Mouse (Mus musculus): Measurements from ENCODE around the gene Gm7544. TPM values are rescaled to one million over a fixed set of nuclear protein-coding genes. Genes with fewer than 3 reads are reported as not detected.
"Not testable (repeated sequence)": the region's sequence is repeated elsewhere in the genome, so short reads cannot be mapped to it uniquely, and the experiment has no call there.

Gm7544 gene
- polyA plus RNA-seq, 1 experiment from 2014 or later: not detected

DNA sequence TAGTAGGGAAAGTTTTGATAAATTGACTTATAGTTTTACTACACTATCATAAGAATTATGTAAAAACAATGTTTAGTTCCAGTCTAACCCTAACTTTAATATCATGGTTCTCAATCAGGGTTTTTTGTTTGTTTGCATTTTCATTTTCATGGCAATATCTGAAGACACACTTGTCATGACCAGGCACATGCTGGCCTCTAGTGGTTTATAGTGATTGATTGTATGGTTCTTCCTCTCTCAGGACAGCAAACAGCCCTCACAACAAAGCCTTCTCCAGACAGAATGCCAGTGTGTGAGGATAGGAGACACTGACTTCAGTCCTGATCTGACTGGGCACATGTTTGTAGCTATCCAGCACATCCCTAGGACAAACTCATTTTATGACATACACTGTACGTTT, 17.4 kb upstream of the Gm7544 start:
- no peak overlapping the region for H3K9ac ChIP-seq
- no peaks in the 10 kb centered on the region for H3K4me1 ChIP-seq

DNA sequence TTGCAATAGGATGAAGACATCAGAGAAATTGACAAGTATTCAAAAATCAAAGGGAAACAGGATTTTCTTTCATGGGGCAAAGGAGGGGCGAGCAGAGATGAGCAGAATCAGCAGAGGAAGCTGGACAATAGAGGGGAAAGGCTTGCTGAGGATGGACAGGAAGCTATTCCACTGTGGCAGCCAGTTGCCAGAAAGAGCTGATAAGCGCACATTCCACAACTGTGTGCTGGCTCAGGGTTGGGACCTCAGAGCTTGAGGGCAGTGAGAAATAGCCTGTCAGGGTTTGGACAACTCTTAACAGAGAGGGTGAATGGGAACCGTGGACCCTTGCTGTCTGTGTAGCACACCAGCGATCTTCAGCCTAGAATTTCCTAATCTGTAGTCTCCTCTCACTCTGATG, 16.2 kb upstream of the Gm7544 start:
- Histone ChIP-seq H3K4me3 (no peak overlapping the region), H3K9me3 (no peaks in the 10 kb centered on the region), H3K36me3 (no peaks in the 10 kb centered on the region), H3K27me3 (no peaks in the 10 kb centered on the region), H3K9ac (no peak overlapping the region), H3K4me2 (no peak overlapping the region), H3K4me1 (no peaks in the 10 kb centered on the region), H3K27ac (no peak overlapping the region)
- 63% methylated on average over 4 of the region's 4 CpGs for WGBS
- no peak for ATAC-seq (ENCODE audit: insufficient number of reproducible peaks, insufficient read depth, low FRiP score, low TSS enrichment, low read depth)

More for the DNA sequence above, 17.4 kb upstream of the Gm7544 start:
- Histone ChIP-seq H3K27me3 (no peaks in the 10 kb centered on the region), H3K4me3 (no peak overlapping the region), H3K36me3 (no peaks in the 10 kb centered on the region), H3K4me2 (no peak overlapping the region), H3K27ac (no peak overlapping the region), H3K9me3 (no peaks in the 10 kb centered on the region)
- ATAC-seq (ENCODE audit: insufficient number of reproducible peaks, insufficient read depth, low FRiP score, low TSS enrichment, low read depth): no peak
- WGBS: 90% methylated on average over 1 of the region's 1 CpGs

DNA sequence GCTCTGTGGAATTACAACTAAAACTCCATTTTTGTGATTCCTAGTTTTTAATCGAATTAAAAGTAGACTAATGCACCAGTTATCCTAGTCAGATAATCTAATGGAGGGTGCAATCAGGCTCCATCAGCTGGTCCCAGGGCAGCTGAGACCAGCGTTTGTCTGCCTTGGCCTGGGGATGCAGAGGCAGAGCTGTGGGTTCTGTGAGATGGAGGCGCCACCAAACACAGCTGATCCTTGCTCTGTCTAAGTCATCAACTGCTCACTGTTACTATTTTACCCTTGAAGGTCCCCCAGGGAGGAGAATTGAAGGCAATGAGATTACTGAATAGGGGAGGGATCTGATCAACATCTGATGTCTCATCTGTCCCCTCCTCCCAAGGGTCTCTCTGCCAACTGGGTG, 10.6 kb upstream of the Gm7544 start:
- Histone ChIP-seq H3K9me3 (no peaks in the 10 kb centered on the region), H3K4me3 (no peak overlapping the region), H3K27me3 (no peaks in the 10 kb centered on the region), H3K9ac (no peak overlapping the region), H3K27ac (no peak overlapping the region), H3K36me3 (no peaks in the 10 kb centered on the region), H3K4me1 (no peaks in the 10 kb centered on the region), H3K4me2 (no peak overlapping the region)
- WGBS: 66% methylated on average over 3 of the region's 3 CpGs
- no peak for ATAC-seq (ENCODE audit: insufficient number of reproducible peaks, insufficient read depth, low FRiP score, low TSS enrichment, low read depth)

DNA sequence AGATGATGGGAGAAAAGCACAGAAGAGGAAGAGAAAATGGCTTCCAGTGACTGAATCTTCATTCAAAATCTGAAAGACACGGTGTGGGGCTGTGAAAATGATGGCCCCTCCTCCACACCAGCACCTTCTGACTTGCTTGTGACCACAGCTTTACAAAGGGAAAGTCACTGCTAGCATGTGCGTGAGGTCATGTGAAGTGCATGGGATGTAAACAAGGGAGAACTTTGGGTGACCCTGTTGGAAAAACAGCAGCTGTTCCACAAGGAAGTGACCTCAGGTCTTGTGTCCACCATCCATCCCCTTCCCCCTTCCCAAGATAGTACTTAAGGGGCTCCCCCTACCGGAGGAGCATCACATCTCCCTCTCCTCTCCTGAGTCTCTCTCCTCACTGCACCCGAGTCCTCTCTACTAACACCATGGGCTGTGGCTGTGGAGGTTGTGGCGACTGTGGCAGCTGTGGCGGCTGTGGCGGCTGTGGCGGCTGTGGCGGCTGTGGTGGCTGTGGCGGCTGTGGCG, 4.1 kb upstream of the Gm7544 start, which contains the start of gene Gm47955:
Gene Gm47955 (plus strand): TSS at position 417 of the 516 bp plus-strand sequence.
- WGBS: 92% methylated on average over 11 of the region's 11 CpGs
- no peak for ATAC-seq (ENCODE audit: insufficient number of reproducible peaks, insufficient read depth, low FRiP score, low TSS enrichment, low read depth)
- no peaks in the 10 kb centered on the region for H3K27me3 ChIP-seq
- H3K4me3 ChIP-seq: no peak within 1 kb of the TSS
- H3K4me2 ChIP-seq: no peak within 1 kb of the TSS
- H3K4me1 ChIP-seq: no peaks in the 10 kb centered on the region
- no peak within 1 kb of the TSS for H3K9ac ChIP-seq
- no peak within 1 kb of the TSS for H3K27ac ChIP-seq
- H3K36me3 ChIP-seq: no peaks in the 10 kb centered on the region
- H3K9me3 ChIP-seq: no peaks in the 10 kb centered on the region

DNA sequence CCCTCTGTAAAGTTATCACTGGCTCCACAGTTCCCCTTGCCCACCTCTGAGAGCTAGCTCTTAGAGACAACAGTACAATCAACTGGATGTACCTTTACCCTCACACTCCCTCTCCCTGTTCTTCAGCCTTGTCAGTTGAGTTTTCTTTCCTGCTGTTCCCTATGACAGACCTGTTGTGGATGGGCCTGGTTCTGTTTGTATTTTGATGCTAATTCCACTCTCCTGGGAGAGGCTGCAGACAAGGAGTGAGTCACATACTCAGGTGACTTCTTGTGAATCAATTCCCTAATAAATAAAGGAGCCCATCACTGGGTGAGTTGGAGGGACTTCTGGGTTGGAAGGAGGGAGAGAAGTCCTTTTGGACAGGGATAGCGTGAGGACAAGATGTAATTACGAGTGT, 7.2 kb downstream of the Gm7544 start:
- no peaks in the 10 kb centered on the region for H3K4me1 ChIP-seq
- no peaks in the 10 kb centered on the region for H3K27me3 ChIP-seq
- no peak overlapping the region for H3K4me3 ChIP-seq
- H3K36me3 ChIP-seq: no peaks in the 10 kb centered on the region
- no peak for ATAC-seq (ENCODE audit: insufficient number of reproducible peaks, insufficient read depth, low FRiP score, low TSS enrichment, low read depth)
- no peak overlapping the region for H3K27ac ChIP-seq
- no peak overlapping the region for H3K4me2 ChIP-seq
- no peaks in the 10 kb centered on the region for H3K9me3 ChIP-seq
- no peak overlapping the region for H3K9ac ChIP-seq
- 88% methylated on average over 2 of the region's 2 CpGs for WGBS

DNA sequence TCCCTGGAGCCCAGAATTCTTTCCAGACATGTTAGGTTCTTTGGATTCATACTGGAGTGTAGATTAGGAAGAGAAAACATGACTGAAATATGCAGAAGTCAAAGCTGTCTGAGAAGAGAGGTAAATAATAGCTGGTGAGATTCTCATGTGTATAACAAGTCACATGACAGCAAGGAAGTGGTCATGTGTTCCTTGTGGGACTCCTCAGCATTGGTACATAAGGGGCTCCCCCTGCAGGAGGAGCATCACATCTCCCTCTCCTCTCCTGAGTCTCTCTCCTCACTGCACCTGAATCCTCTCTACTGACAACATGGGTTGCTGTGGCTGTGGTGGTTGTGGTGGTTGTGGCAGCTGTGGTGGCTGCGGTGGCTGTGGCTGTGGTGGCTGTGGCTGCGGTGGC, 9.8 kb downstream of the Gm7544 start:
- not testable (repeated sequence) for H3K9me3 ChIP-seq

DNA sequence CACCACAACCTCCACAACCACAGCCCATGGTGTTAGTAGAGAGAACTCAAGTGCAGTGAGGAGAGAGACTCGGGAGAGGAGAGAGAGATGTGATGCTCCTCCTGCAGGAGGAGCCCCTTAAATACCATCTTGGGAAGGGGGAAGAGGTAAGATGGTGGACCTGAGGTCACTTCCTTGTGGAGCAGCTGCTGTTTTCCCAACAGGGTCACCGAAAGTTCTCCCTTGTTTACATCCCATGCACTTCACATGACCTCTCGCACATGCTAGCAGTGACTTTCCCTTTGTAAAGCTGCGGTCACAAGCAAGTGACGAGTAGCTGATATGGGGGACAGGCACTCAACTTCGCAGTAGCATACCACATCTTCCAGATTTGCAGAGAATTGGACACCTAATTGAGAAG, 12.5 kb downstream of the Gm7544 start, which contains the start of gene A030003K21Rik:
Gene A030003K21Rik (minus strand): TSS at position 94 of the 400 bp plus-strand sequence.
- no CpG with 5 or more reads among the region's 6 CpGs for WGBS

More for the DNA sequence above, 9.8 kb downstream of the Gm7544 start:
- not testable (repeated sequence) for H3K4me2 ChIP-seq; H3K27ac ChIP-seq; ATAC-seq (ENCODE audit: insufficient number of reproducible peaks, insufficient read depth, low FRiP score, low TSS enrichment, low read depth); H3K27me3 ChIP-seq; H3K4me1 ChIP-seq; H3K36me3 ChIP-seq; H3K4me3 ChIP-seq; H3K9ac ChIP-seq
- 95% methylated on average over 2 of the region's 2 CpGs for WGBS

DNA sequence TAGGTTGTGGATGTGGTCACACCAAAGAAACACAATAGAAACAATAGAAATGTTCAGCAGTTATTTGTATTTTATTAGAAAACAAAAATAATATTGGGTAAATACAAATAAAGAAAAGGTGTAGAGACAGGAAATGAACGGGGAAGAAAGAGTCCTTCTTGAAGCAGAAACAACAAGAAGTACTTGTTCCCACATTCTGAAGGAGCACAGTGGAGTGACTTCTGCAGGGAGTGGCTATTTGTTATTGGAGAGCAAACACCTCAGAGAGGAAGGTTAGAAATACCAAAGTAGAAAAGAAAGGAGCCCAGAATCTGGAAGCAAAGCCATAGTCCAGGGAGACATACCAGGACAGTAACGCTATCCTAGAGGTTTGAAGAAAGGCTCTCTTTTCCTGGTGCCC, 13.3 kb downstream of the Gm7544 start:
- H3K9me3 ChIP-seq; H3K4me3 ChIP-seq; ATAC-seq (ENCODE audit: insufficient number of reproducible peaks, insufficient read depth, low FRiP score, low TSS enrichment, low read depth); H3K4me1 ChIP-seq; H3K9ac ChIP-seq; H3K36me3 ChIP-seq; H3K27ac ChIP-seq; H3K27me3 ChIP-seq; H3K4me2 ChIP-seq: not testable (repeated sequence)
- WGBS: 82% methylated on average over 1 of the region's 2 CpGs

More for the DNA sequence above, 12.5 kb downstream of the Gm7544 start, which contains the start of gene A030003K21Rik:
- not testable (repeated sequence) for H3K4me1 ChIP-seq; H3K4me2 ChIP-seq; H3K4me3 ChIP-seq; ATAC-seq (ENCODE audit: insufficient number of reproducible peaks, insufficient read depth, low FRiP score, low TSS enrichment, low read depth); H3K9ac ChIP-seq; H3K27me3 ChIP-seq; H3K36me3 ChIP-seq; H3K27ac ChIP-seq; H3K9me3 ChIP-seq

DNA sequence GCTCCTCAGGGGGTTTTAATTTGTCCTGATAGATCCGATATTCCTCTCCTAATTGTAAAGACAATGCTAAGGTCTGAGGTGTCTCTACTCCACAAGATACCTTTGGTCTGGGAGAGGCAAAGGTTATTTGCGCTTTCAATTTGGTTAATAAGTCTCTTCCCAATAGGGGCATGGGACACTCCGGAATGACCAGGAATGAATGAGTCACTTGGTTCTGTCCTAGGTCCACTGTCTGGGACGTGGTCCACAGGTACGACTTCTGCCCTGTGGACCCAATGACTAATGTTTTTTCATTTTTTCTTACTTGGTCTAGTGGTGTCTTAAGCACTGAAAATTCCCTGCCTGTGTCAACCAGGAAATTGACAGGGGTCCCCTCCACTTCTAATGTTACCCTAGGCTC, 17.1 kb downstream of the Gm7544 start:
- H3K4me1 ChIP-seq: no peaks in the 10 kb centered on the region
- 93% methylated on average over 5 of the region's 5 CpGs for WGBS

DNA sequence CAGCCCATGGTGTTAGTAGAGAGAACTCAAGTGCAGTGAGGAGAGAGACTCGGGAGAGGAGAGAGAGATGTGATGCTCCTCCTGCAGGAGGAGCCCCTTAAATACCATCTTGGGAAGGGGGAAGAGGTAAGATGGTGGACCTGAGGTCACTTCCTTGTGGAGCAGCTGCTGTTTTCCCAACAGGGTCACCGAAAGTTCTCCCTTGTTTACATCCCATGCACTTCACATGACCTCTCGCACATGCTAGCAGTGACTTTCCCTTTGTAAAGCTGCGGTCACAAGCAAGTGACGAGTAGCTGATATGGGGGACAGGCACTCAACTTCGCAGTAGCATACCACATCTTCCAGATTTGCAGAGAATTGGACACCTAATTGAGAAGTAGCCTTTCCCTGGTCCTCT, 24.5 kb downstream of the Gm7544 start, which contains the start of gene Gm6217:
Gene Gm6217 (minus strand): TSS at position 74 of the 400 bp plus-strand sequence.
- H3K9me3 ChIP-seq; H3K36me3 ChIP-seq; H3K4me1 ChIP-seq; ATAC-seq (ENCODE audit: insufficient number of reproducible peaks, insufficient read depth, low FRiP score, low TSS enrichment, low read depth); H3K4me2 ChIP-seq; H3K27ac ChIP-seq; H3K4me3 ChIP-seq; H3K27me3 ChIP-seq; H3K9ac ChIP-seq: not testable (repeated sequence)
- no CpG with 5 or more reads among the region's 6 CpGs for WGBS

More for the DNA sequence above, 17.1 kb downstream of the Gm7544 start:
- Histone ChIP-seq H3K4me2 (no peak overlapping the region), H3K9me3 (no peaks in the 10 kb centered on the region), H3K9ac (no peak overlapping the region), H3K27me3 (no peaks in the 10 kb centered on the region), H3K36me3 (no peaks in the 10 kb centered on the region), H3K27ac (no peak overlapping the region), H3K4me3 (no peak overlapping the region)
- no peak for ATAC-seq (ENCODE audit: insufficient number of reproducible peaks, insufficient read depth, low FRiP score, low TSS enrichment, low read depth)

DNA sequence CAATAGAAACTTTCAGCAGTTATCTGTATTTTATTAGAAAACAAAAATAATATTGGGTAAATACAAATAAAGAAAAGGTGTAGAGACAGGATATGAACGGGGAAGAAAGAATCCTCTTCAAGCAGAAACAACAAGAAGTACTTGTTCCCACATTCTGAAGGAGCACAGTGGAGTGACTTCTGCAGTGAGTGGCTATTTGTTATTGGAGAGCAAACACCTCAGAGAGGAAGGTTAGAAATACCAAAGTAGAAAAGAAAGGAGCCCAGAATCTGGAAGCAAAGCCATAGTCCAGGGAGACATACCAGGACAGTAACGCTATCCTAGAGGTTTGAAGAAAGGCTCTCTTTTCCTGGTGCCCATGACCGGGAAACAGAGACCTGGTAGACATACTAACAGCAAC, 25.3 kb downstream of the Gm7544 start:
- H3K27ac ChIP-seq; H3K4me3 ChIP-seq; H3K4me2 ChIP-seq; H3K4me1 ChIP-seq; H3K27me3 ChIP-seq; ATAC-seq (ENCODE audit: insufficient number of reproducible peaks, insufficient read depth, low FRiP score, low TSS enrichment, low read depth); H3K9me3 ChIP-seq; H3K9ac ChIP-seq; H3K36me3 ChIP-seq: not testable (repeated sequence)
- WGBS: 88% methylated on average over 3 of the region's 3 CpGs

DNA sequence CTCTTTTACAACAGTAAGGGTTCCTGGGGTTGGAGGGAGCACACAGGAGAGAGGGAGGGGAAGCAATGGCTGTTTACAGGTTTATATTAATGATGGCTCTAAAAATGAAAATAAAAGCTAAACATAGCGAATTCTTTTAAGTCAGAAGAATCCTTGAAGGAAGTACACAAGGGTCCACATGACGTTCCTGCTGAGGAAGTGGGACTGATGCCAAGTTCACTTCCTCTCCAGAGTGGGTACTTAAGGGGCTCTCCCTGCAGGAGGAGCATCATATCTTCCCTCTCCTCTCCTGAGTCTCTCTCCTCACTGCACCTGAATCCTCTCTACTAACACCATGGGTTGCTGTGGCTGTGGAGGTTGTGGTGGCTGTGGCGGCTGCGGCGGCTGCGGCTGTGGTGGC, 31.2 kb downstream of the Gm7544 start, which contains the start of gene A030014E15Rik:
Gene A030014E15Rik (plus strand): TSS at position 268 of the 400 bp plus-strand sequence.
- H3K27me3 ChIP-seq: no peaks in the 10 kb centered on the region
- no peaks in the 10 kb centered on the region for H3K9me3 ChIP-seq
- WGBS: 84% methylated on average over 6 of the region's 6 CpGs
- no peak within 1 kb of the TSS for H3K4me2 ChIP-seq
- no peaks in the 10 kb centered on the region for H3K36me3 ChIP-seq
- H3K27ac ChIP-seq: no peak within 1 kb of the TSS
- H3K4me3 ChIP-seq: no peak within 1 kb of the TSS
- no peaks in the 10 kb centered on the region for H3K4me1 ChIP-seq
- no peak within 1 kb of the TSS for H3K9ac ChIP-seq
- no peak for ATAC-seq (ENCODE audit: insufficient number of reproducible peaks, insufficient read depth, low FRiP score, low TSS enrichment, low read depth)
